Mouse (Mus musculus) lung, adult 2 months (tissue): ENCODE data around the gene Kctd2.

Source experiments
- CTCF ChIP-seq: fragments of 200-500 bp; IDR thresholded peaks from 2 replicates; pipeline ENCODE4 v1.5.1; 2011; ENCODE audit warnings: mild to moderate bottlenecking, low read length, control low read depth; ENCODE audit not compliant: insufficient read depth
- POLR2A ChIP-seq: fragments of 200-500 bp; IDR thresholded peaks from 2 replicates; pipeline ENCODE4 v1.6.1; 2011; ENCODE audit warnings: low read depth, mild to moderate bottlenecking, control low read depth, low read length, borderline replicate concordance; ENCODE audit errors: extremely low read depth

DNA sequence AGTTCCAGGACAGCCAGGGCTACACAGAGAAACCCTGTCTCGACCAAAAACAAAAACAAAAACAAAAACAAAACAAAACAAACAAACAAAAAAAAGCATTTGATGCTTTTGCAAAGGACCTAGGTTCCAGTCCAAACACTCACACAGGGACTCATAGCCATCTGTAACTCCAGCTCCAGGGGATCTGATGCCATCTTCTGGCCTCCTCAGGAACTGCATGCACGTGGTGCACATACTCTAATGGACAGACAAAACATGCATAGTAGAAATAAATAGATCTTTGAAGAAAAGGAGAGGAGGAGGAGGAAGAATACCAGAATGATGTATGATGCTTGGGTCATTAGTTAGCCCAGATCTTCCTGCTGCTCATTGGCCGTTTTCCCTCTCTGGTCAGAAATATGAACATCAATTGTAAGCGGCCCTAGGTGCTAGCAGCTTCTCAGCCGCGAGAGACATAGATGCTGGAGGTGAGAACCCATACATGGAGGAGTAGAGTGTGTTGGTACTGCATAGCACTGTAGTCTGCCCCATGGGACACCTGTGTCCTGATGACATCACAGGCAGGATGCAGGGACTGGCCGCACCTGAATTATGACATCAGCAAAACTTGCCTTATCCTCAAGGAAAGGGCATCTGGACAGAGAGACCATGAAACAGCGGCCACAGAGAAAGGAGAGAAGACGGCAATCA is 20.1 kb downstream of the Kctd2 start, which contains the start of gene Trim80:
- TF ChIP-seq POLR2A (no peak), CTCF (no peak)
